Mouse (Mus musculus) embryo, embryonic 9.5 days (tissue): ENCODE measurements around the gene C2cd4a.

Source experiments
- DNase-seq: peaks from one replicate; pipeline ENCODE4 v3.0.0-alpha.2; 2017; ENCODE audit errors: extremely low spot score

C2cd4a gene

DNA sequence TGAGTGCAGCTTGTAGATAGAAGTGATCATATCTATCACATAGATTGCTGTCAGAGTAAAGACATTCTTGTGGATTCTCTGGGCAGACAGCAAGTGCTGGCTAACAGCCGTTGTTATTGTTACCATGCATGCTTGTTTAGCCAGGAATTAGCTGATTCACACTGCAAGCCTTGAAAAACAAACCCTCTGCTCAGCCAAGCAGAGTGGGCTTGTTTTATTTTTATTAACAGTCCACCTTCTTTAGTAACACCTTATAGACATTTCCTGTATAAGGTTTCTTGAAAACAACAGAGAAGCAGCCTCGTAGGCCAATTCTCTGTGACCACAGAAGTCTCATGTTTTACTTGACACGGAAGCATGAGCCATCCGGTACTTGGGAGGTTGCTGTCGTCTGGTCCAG, 2.4 kb upstream of the C2cd4a start:
- no peak for DNase-seq

DNA sequence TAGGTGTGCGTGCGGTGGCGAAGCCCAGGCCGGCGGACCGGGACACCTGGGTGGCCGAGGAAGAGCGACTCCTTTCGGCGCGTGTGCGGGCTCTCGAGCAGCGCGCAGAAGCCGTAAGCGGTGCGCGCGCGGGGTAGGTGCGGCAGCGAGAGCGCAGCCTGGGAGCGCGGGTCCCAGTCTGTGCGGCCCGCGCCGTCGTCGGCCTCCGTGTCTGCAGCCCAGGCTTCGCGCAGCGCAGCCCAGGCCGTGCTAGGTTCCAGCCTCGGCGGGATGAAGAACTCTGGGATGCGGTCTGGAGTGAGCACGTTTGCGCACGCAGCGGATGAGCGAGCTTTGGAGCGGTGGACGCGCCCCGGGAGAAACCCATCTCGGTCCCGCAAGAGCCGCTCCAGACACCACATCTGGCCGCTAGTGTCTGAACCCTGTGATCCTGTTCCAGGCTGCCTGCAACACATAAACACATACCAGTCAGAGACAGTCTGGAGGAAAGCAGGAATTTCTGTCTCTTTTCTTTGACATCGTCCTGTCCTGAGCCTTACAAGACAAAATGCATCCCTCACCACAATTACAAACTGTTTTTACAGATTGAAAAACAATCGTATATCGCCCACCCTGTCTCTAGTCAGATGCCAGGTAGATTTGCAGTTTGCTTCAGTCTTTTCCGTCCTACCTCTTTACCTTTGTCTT, 628 bp downstream of the C2cd4a start:
- no peak for DNase-seq

DNA sequence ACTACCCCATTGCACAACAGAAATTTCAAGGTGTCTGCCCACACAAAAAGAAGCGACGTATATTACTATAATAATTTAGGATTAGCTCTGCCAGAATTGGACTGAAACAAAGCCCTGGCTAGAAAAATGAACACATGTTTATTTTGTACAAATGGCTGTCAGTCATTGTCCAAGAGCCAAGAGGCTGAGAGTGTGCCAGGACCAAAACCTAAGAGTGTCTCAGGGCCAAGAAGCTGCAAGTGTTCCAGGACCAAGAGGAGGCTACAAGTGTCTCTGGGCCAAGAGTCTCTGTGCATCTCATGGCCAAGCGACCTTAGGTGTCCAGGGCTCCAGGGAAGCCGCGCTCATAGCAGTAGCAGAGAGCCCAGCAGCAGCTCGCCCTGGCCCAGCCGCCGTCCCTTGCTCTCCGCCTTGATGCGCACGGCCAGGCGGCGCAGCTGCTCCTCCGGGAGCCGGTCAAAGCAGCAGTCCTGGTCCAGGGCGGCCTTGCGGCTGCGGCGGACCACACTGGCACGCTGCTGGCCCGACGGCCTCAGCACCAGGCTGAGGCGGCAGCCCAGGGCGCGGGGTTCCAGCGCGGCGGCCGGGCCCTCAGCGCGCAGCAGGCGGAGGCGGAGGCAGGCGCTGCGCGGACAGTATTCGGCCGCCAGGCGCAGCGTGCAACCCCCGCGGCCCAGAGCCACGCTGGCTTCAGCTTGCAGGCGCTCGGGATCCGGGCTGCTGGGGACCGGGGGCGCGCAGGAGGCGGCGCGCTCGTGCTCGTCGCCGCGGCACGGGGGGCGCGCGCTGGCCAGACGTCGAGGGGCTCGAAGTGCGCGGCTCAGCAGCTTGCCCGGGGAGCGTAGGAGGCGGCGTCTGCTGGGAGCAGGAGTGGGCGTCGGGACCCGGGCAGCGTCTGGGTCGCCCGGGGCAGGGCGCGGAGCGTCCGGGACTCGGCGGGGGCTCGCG, 1.4 kb downstream of the C2cd4a start:
- DNase-seq, result peak; percentile 74

- DNase-seq, result peak; percentile 66
Observed at GRCm38 (mm10) chr9:67828182-67828581, 3.9 kb downstream of the C2cd4a start.

- no peak for DNase-seq
Observed at GRCm38 (mm10) chr9:67825527-67825926, 6.6 kb downstream of the C2cd4a start.

- DNase-seq, result no peak
Observed at GRCm38 (mm10) chr9:67823131-67823530, 9.0 kb downstream of the C2cd4a start.

DNA sequence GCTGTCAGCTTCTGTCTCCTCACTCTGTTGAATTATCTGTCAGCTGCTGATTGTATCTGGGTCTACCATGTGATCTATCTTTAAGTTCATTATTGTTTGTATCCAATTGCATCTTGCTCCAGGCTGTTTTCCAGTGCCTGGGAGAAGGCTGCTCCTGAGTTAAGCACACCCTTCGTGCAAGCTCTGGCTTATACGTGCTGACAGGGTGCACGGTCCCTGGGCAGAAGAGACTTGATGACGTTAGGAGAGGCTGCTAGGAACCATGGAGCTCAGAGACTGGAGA, 13.5 kb downstream of the C2cd4a start:
- DNase-seq, result no peak

GRCm38 (mm10) chr9:67817898-67818667, 14.0 kb downstream of the C2cd4a start:
- DNase-seq, result no peak

DNA sequence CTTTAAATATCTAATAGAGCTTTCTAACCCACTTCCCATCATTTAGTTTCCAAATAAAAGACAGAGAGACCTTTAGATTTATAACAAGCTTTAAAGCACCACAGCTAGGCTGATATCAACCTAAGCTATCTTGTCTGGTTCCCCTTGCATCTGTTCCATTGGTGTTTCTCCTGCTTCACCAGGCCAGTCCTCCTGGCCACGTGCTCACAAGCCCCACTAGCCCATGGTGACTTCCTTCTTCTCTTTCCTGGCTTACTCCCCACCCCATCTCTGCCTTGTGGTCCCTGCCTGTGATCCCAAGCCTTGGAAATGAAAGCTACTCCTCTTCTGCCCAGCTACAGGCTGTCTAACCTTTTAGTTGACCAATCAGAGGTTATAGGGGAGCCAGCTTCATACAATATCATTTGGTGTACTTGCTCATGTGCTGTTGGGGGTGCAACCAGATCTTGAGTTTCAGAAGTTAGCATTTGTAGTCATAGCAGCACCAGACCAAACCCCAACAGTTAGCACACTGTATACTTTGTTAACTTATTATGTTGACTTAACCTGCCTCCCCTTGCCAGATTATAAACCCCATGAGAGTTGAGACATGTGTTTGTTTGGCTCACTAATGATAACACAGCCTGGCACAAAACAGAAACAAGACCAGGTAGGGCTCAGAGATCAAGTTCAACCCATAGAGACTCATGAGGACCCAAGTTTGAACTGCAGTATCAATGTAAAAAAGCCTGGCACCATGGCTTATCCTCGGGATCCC, 15.8 kb downstream of the C2cd4a start:
- no peak for DNase-seq

- peak; percentile 67 for DNase-seq
Observed at GRCm38 (mm10) chr9:67813665-67814337, 18.3 kb downstream of the C2cd4a start.

- no peak for DNase-seq
Observed at GRCm38 (mm10) chr9:67813171-67813570, 19.0 kb downstream of the C2cd4a start.

- no peak for DNase-seq
Observed at GRCm38 (mm10) chr9:67811116-67811515, 21.0 kb downstream of the C2cd4a start.

- no peak for DNase-seq
Observed at GRCm38 (mm10) chr9:67810527-67810926, 21.6 kb downstream of the C2cd4a start.

DNA sequence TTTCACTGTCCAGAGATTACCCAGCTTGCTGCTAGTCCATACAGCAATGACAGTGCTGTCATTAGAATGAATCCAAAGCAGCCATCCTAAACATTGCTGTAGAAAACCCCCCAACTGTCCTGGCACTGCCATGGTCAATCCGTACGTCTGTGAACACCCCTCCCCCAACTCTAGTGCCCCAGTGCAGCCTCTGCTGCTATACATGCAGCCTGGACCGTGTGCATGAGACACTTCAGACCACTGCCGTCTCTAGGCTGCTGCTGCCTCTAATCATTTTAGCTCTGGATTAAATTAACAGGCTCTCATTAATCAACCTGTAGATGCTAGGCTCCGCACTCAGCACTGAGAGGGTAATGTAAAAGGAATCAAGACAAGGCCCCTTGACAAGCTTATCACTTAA, 25.1 kb downstream of the C2cd4a start:
- DNase-seq, result no peak

DNA sequence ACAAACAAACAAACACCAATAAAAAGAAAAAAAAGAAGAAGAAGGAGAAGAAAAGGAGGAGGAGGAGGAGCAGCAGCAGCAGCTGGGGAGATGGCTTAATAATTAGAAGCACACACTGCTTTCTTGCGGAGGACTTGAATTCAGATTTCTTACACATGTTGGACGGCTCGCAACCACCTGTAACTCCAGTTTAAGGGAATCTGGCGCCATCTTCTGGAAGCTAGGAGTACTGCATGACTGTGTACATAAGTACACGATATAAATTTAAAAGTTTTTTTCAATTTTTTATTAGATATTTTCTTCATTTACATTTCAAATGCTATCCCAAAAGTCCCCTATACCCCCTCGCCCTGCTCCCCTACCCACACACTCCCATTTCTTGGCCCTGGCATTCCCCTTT, 29.9 kb downstream of the C2cd4a start:
- peak; percentile 32 for DNase-seq

- no peak for DNase-seq
Observed at GRCm38 (mm10) chr9:67799078-67799819, 32.9 kb downstream of the C2cd4a start.

GRCm38 (mm10) chr9:67795205-67795675, 36.9 kb downstream of the C2cd4a start:
- DNase-seq, result no peak

- DNase-seq, result no peak
Observed at GRCm38 (mm10) chr9:67794668-67795067, 37.5 kb downstream of the C2cd4a start.

- DNase-seq, result no peak
Observed at GRCm38 (mm10) chr9:67794216-67794615, 37.9 kb downstream of the C2cd4a start.

- DNase-seq, result no peak
Observed at GRCm38 (mm10) chr9:67793501-67793900, 38.6 kb downstream of the C2cd4a start.
